17 mouse cellular contexts compared by ENCODE assay signal in the genomic region with DNA sequence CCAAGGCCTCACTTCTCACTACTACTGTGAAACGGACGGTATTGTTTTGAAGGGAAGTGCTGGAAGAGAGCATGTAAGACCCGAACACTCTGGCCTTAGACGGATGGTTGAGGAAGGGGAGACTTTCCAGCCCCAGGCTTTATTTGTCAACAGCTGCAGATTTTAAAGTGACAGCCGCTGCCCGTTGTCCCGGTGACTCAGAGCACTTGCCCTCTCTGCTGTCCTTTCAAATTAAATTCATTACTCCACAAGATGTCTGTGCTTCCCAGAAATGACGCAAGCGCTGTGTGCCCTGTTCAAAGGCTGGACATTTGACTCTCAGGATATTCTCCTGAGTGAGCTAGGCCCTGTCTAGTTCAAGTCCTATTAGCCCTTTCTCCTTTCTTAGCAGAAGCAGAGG. TPM values are rescaled to one million over a fixed set of nuclear protein-coding genes. Genes with fewer than 3 reads are reported as not detected.
DNase-seq lines count a peak whose midpoint lies in the region; ATAC-seq and TF ChIP-seq lines count a peak whose summit lies in the region.
"Had no signal": no experiment of that assay in that cellular context is flagged by ENCODE, and none has a peak within 500 bp of the region (broad histone marks: within the 10 kb centered on the region; RNA-seq: fewer than 3 reads in every experiment).

No protein-coding gene starts in this region.

- no peak for TF ChIP-seq POLR2A in brain, embryonic 14.5 days (IDR thresholded peaks at IDR 0.05; ENCODE audit: borderline replicate concordance, extremely low read depth, insufficient read depth, insufficient read length, poor library complexity, severe bottlenecking)

- H3K9me3 ChIP-seq in hindbrain, embryonic 10.5 days = no peaks in the 10 kb centered on the region
- H3K9me3 ChIP-seq in hindbrain, embryonic 16.5 days (ENCODE audit: control insufficient read depth, low read length) = no peaks in the 10 kb centered on the region
- H3K9me3 ChIP-seq: embryonic facial prominence, embryonic 15.5 days; intestine, embryonic 15.5 days; midbrain, embryonic 10.5 days had no signal

- no peak overlapping the region for H3K27ac ChIP-seq in hindbrain, embryonic 10.5 days
- no peak overlapping the region for H3K27ac ChIP-seq in hindbrain, embryonic 16.5 days (ENCODE audit: low read depth, low read length)
- no peak overlapping the region for H3K27ac ChIP-seq in layer of hippocampus, adult 2 months
- H3K27ac ChIP-seq: embryonic facial prominence, embryonic 15.5 days; intestine, embryonic 15.5 days; left cerebral cortex, adult 2 months; liver, embryonic 14.5 days; midbrain, embryonic 10.5 days had no signal

- 0 out of 2 replicates have a peak, but pooled peaks cover 4% of the 10 kb centered on the region for H3K4me1 ChIP-seq in hindbrain, embryonic 10.5 days (replicated peaks)
- no peaks in the 10 kb centered on the region; the same call in 1 of the 2 replicates for H3K4me1 ChIP-seq in hindbrain, embryonic 16.5 days (ENCODE audit: control insufficient read depth, insufficient read depth, low read depth, low read length)
- H3K4me1 ChIP-seq: embryonic facial prominence, embryonic 15.5 days; intestine, embryonic 15.5 days had no signal

- 68% methylated on average over 9 of the region's 9 CpGs for WGBS in hindbrain, embryonic 10.5 days
- 59% methylated on average over 9 of the region's 9 CpGs for WGBS in hindbrain, embryonic 16.5 days

- no peaks in the 10 kb centered on the region for H3K36me3 ChIP-seq in hindbrain, embryonic 10.5 days
- H3K36me3 ChIP-seq in hindbrain, embryonic 16.5 days (ENCODE audit: control insufficient read depth, insufficient read depth, low read length) = no peaks in the 10 kb centered on the region
- H3K36me3 ChIP-seq: embryonic facial prominence, embryonic 15.5 days; intestine, embryonic 15.5 days; midbrain, embryonic 10.5 days had no signal

- TF ChIP-seq CTCF in brain, embryonic 14.5 days (IDR thresholded peaks at IDR 0.05; ENCODE audit: borderline replicate concordance, extremely low read depth, insufficient read depth, insufficient read length) = no peak
- no peak for TF ChIP-seq CTCF in layer of hippocampus, adult 2 months (conservative IDR thresholded peaks at IDR 0.05)

- DNase-seq in hindbrain, embryonic 10.5 days (ENCODE audit: low spot score) = peak; percentile 8
- DNase-seq in 3134 (ENCODE audit: extremely low read depth, insufficient read length, low spot score) = peak; percentile 20
- peak; percentile 71 for DNase-seq in adipocyte (ENCODE audit: low spot score)
- DNase-seq in brain, embryonic 14.5 days (ENCODE audit: low read depth) = peak; percentile 3
- DNase-seq in spleen, postnatal 10 days (ENCODE audit: low spot score in 2 of 2) = no peak
- no peak for DNase-seq in left cerebral cortex, adult 18-20 months (ENCODE audit: low spot score in 2 of 2)
- no peak for DNase-seq in layer of hippocampus, adult 2 months (ENCODE audit: low spot score in 2 of 2)
- DNase-seq: cerebellum, adult 9-10 months; lung, postnatal 10 days; spleen, adult 18-20 months; thymus, postnatal 25 days had no signal

- no peak overlapping the region for H3K4me2 ChIP-seq in hindbrain, embryonic 16.5 days (ENCODE audit: low read length)
- H3K4me2 ChIP-seq: embryonic facial prominence, embryonic 15.5 days; intestine, embryonic 15.5 days had no signal

- no peak overlapping the region for H3K9ac ChIP-seq in hindbrain, embryonic 16.5 days (ENCODE audit: low read depth, low read length)
- H3K9ac ChIP-seq: embryonic facial prominence, embryonic 15.5 days; intestine, embryonic 15.5 days; liver, embryonic 14.5 days had no signal

- H3K4me3 ChIP-seq in hindbrain, embryonic 10.5 days = no peak overlapping the region
- H3K4me3 ChIP-seq in hindbrain, embryonic 16.5 days (ENCODE audit: low read length) = no peak overlapping the region
- H3K4me3 ChIP-seq in layer of hippocampus, adult 2 months = no peak overlapping the region
- H3K4me3 ChIP-seq: embryonic facial prominence, embryonic 15.5 days; intestine, embryonic 15.5 days; left cerebral cortex, adult 2 months; midbrain, embryonic 10.5 days had no signal

- ATAC-seq in hindbrain, embryonic 16.5 days = no peak
- ATAC-seq: intestine, embryonic 15.5 days had no signal

- peaks cover 15% of the 10 kb centered on the region for H3K27me3 ChIP-seq in hindbrain, embryonic 10.5 days (ENCODE audit: insufficient read depth, poor library complexity, severe bottlenecking)
- no peaks in the 10 kb centered on the region; the same call in 1 of the 2 replicates for H3K27me3 ChIP-seq in hindbrain, embryonic 16.5 days (replicated peaks; ENCODE audit: control insufficient read depth, insufficient read depth, low read length)

RNA-seq across cellular contexts. Expression of a gene that starts 5.9 kb away (rescaled TPM):
- polyA plus RNA-seq in hindbrain, embryonic 10.5 days (2016; fragmentation: Nextera tagmentation; extraction: Ambion mirVana) = 1.7 and 1.9 TPM in 2 replicates
- polyA plus RNA-seq in hindbrain, embryonic 16.5 days (2015; fragmentation: Nextera tagmentation; extraction: Ambion mirVana) = 9.0 and 9.5 TPM in 2 replicates
- polyA plus RNA-seq in brain, embryonic 14.5 days (2012; rRNA removed) = 4.0 and 7.0 TPM in 2 replicates
- total RNA-seq in left cerebral cortex, adult 18-20 months (2021) = 10 to 100 TPM; 87.4 to 90.7 TPM
- 10 to 100 TPM; 73.5 to 73.9 TPM for total RNA-seq in layer of hippocampus, adult 2 months (2021)

Comparison
In these comparisons a context has a peak if more than half of its experiments do, and no peak if none do; other contexts are left out.
1. DNase-seq: peak in hindbrain, embryonic 10.5 days (single experiment), 3134 (single experiment), adipocyte (single experiment) and brain, embryonic 14.5 days (single experiment); none in spleen, postnatal 10 days (0 of 2), left cerebral cortex, adult 18-20 months (0 of 2) and layer of hippocampus, adult 2 months (0 of 2).